Mouse (Mus musculus) retina, postnatal 7 days (tissue): ENCODE results near the gene Vwce.

Experiments used
- DNase-seq: peaks from one replicate; pipeline ENCODE4 v3.0.0-alpha.2; 2012; ENCODE audit warnings: low read depth, low spot score

Vwce gene

DNA sequence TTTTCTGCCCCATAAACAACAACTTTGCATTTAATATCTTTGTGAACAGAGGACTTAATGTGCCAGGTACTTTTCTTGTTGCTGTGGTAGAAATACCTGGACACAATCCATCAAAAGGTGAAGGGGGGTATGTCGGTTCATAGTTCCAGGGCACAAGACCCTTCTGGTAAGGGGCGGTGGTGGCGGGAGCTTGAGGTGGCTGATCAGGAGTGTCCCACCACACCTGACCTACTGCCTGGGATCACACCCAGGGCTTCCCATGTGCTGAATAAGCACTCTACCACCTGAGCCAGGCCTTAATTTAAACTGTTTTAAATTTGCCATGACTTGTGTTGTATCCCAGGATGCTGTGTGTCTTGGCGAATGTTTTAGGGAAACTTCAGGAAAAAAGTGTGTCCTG is 57.1 kb downstream of the Vwce start:
- DNase-seq = no peak

DNA sequence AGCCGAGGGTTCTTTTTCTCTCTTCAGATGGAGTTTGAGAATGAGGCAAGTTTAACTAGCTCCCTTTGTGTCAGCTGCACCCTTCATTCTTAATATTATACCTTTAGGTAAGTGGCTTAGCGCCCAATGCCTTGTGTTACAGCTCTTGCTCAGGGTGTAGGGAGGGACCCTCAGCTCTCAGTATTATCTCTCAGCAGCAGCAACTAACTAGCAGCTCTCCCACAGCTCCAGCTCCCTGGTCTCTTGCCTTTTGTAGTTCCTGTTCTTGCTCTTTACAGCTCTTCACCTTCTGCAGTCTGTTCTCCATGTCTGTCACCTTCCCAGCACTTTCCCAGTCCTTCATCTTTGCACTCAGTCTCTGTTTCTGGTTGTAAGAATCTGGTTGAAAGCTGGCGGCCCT is 57.6 kb downstream of the Vwce start:
- DNase-seq = no peak

DNA sequence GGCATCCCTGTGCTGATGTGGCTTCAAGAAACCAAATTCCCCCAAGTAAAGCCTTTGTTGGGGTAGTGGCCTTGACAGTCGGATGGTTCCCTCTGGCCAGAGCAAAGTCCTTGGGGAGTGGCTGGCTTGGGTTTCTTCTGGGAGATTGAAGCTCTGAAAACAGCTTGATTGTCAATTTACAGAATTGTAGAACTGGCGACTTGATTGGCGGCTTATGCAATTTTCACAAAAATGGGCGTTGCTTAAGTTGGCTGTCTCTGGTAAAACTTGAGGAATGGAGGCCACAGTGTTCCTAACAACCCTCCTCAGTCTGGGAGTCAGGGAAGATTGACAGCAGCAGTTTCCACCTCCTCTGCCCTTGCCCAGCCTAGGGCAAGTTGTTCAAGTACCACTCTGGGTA is 58.3 kb downstream of the Vwce start:
- DNase-seq = no peak

DNA sequence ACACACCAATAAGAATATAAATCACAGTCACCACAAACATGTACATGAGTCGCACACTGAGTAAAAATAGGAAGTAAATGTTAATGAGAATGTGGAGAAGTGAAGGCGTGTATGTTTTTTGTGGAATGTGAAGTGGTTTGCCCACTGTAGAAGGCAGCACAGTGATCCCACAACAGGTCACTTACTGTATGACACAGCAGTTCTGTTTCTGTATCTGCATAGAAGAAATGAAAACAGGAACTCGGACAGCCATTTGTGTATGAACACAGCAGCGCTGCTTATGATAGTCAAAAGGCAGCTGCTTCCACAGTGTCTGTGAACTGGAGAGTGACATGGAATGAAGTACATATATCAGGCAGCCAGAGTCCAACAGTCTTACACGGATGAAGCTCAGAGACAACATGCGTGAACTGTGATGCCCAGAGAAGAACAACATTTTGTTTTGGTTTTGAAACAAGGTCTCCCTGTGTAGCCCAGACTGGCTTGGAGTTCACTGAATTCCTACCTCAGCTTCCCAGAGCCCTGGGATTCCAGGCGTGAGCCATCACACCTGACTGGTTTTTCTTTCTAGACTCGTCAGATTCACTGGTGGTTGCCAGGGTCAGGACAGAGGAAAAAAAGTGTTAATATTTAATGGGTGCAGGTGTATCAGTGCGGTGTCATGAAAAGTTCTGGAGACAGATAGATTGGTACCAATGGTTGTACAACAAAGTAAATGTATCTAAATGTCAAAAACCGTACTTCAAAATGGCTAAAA is 60.1 kb downstream of the Vwce start:
- no peak for DNase-seq

DNA sequence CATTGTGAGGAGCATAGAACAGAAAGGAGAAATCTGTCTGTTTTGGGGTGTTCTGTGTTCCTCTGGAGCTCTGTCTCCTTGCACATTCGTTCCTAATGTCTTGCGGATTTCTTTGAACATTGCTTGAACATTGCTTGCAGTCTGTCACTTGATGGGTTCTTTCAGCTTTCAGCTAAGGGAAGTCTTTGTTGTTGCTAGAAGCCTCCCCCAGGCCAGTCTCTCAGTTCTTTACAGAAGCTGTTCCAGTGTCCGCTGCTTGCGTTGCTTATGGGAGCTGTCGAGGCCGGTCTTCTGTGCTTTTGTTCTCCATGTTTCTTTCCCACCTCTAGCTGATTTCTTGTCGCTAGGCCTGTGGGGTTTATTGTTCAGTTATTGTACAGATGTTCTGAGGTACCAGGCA is 61.8 kb downstream of the Vwce start:
- no peak for DNase-seq

DNA sequence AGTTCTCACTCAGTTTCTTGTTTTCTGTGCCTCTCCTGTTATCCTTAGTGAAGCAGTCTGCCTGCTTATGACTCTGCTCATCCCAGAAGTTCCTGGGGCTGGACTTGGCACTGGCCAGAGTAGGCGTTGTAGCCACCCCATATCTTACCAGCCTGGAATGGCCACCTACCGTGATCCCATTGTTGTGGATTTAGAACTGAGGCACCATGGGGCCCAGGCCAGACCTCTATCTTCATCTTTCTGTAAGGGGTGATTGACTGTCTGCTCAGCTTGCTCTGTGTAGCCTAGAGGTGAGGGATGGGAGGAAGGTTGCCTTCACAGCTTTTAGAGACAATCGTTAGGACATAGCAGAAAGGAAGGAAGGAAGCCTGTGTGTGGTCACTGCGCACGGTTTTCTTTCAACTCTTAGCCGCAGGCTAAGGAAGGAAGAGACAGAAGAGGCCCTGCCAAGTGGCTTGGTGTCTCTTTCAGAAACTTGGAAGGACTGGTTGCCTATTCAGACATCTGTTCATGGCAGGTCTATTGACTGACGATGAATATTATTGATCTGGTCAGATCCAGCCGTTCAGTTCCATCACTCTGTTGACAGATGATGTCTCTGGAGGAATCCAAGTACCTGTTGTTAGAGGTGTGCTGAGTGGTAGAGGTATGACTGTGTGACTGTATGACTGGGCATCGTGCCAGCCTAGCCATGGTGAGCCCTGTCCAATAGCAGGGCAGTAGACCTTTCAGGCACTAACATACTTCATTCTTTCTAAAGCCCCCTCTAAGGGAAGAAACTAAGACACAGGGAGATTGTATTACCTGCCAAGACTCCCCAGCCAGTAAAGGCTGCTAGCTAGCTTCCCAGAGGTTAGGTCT is 64.3 kb downstream of the Vwce start:
- no peak for DNase-seq

DNA sequence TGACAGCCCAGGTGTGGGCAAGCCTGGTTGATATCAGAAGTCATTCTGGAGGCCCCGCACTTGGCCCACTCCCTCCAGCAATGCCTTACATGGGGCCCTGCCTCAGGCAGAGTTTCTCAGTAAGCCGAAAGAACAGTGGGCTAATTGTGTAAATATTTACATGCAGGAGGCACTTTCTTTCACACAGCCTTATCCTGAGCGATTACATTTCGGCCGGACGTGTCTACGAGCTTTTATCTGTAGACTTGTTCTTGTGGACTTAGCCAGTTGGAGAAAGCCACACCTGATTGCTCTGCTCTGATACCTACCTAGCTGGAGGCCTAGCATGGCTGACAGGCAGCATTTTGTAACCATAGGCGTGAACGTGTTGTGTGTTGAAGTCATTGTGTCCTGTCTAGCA is 65.8 kb downstream of the Vwce start:
- no peak for DNase-seq

DNA sequence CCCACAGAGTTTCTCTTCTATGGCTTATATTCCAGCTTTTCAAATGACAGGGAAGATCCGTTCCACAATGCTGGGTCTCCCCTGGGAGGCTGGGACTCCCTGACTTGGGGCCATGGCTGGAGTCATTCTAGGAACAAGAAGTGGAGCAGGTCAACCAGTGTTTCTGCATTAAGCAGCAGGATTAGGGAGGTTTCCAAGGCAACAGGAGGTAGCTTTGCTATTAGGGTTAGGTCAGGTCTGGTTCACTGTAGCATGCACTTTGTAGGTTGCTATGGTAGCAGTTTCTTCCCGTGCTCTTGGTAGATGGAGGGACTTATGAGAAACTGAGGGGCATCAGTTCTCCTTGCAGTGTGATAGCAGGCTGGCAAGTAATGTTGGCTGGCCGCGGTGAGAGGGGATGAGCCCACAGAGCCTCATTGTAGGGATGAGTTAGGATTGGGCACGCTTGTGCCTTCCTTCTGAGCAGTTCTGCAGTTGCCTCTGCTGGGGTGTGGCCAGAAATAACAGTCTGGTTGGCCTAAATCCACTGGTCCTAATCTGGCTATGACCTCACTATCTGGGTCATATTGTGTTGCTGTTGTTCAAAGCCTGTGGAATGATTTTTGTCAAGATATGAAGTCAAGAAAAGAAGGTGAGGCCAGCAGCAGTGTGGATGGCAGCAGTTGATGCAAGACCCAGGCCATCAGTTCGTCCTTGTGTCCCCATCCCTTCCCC is 67.2 kb downstream of the Vwce start:
- DNase-seq = peak; percentile 42

DNA sequence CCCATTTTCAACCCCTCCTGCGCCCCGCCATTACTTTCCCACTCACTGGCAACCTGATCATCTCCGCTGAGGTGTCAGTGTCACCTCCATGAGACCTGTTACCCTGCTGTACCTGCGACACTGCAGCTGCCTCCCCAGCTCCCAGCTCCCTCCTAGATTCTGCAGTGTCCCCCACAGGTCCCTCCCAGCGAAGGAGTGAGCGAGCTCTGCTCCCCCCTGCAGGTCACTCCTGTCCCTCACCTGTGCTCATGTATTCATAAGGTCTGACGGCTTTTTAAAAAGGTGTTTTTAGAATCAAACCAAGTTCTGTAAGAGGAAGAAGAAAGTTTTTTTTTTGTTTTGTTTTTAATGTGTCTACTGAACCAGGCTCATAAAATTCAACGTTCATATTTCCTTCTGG is 68.1 kb downstream of the Vwce start:
- DNase-seq = no peak

DNA sequence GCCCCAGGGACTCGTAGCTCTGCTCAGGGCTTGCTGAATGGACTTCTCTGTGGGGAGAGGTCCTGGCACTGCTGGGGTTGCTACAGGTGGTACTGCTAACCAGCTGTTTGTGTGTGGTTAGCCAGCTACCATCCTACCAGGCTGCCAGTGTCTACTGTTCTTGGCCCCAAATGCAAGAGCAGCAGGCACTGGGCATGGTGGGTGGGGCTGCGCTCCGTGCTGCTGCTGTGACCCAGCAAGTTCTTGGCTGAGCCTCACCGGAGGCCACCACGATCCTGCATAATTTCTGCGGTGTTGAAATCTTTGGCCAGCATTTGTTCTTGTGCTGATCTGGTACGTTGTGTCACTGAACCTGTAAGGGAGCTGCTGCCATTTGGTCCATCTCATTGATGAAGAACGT is 69.5 kb downstream of the Vwce start:
- DNase-seq = no peak

DNA sequence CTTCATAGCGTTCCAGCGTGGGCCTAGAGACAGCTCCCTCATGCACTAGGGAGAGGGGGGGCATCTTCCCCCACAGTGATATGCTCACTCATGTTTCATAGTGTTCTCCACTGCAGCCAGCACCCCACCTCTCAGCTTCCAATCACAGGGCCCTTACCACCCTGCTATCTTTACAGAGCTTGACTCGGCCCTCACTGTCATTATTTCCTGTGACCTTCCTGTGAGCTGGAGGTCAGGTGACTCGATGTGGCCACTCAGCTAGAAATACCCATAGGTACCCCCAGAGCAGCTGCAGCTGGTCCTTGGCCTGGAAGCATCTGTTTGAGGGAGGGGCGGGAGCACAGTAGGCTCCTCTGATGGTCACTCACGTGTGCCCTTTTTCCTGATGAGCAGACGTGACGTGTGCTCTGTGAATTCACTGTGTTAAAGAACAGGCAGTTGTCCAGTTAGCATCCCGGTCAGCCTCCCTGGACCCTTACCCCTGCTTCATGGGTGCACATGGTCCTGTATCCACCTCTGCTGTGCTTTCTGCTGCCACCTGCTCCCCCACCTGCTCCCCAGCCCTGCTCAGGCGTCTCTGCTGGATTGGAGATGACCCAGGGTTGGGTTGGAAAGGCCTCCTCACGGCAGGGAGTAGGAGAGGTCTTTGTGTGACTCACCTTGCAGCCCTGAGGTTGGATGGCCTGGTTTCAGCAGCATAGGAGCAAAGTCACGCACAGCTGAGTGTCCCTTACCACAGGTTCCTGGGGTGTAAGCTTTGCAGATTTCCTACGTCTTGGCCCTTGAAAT is 73.3 kb downstream of the Vwce start:
- DNase-seq = no peak

DNA sequence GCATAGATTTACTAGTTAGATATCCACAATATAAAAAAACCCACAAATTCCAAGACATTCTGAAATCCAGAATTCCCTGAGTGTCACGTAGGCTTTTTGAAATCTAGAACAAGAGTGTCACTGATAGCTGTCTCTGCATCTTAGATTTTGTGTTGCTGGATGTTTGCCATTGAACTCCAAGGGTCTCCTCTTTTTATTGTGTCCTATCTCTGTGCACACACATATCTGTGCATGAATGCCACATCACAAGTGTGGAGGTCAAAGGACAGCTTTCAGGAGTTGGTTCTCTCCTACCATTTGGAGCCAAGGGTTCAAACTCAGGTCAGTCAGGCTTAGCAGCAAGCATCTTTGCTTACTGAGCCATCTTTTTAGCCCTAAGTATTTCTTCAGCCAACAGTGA is 73.9 kb downstream of the Vwce start:
- DNase-seq = no peak

DNA sequence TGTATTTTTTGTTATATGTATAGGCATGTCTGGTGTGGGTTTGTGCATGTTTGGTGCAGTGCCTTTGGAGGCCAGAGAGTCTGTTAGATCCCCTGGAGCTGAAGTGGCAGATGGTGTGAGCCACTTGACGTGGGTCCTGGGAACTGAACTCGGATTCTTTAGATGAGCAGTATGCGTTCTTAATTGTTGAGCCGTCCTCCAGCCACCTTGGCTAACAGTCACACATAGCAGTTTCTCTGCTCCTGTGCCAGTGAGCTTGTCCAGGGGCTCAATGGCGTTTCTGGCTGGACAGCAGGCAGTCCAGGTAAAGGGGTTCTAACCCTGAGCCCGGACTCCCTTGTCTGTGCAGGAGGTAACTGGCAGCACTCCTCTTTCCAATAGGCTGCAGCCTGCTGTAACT is 74.9 kb downstream of the Vwce start:
- no peak for DNase-seq

DNA sequence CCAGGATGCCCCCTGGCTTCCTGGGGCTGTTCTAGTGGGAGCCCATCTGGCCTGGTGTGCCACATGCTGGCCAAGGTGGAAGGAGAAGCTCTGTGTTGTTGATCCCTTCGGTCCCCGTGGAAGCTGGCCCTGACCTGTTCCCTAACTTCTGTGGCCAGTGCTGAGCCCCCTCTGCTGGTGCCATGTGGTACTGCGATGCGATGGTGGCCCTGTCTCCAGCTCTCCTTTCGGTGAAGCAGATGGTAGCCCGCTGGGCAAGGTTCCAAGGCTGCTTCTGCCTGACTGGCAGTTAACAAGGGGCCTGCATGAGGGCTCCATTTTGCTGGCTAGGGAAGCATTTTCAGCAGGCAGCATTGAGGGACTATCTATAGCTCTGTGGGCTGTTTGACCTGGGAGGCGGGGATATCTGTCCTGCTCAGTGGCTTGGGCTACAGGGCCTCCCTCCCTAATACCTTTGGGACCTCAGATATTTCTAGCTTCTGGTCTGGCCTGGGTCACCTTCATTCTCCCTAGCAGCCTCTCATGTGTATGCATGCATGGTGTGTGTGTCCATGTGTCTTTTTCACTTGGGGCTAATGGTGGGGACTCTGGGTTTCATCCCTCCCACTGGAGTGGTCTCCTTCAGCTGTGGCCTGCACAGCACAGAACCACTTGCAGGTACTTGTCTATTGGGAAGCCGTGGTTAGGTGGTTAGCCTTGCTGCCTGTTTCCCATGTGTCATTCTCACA is 75.5 kb downstream of the Vwce start:
- DNase-seq = peak; percentile 97

DNA sequence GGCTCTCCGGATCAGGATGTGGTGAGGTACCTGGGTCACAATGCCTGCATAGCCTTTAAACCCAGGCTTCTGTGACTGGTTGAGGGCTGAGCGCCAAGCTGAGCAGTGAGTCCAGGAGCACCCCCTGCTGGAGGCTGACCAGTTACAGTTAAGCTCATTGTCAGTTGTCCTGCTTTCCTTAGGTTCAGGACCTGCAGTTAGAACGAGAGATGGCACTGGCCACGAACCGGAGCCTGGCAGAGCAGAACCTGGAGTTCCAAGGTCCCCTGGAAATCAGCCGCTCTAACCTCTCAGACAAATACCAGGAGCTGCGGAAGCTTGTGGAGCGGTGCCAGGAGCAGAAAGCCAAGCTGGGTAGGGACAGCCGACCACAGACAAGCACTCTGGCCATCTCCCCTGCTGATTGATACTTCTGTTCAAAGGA is 76.1 kb downstream of the Vwce start:
- peak; percentile 71 for DNase-seq

DNA sequence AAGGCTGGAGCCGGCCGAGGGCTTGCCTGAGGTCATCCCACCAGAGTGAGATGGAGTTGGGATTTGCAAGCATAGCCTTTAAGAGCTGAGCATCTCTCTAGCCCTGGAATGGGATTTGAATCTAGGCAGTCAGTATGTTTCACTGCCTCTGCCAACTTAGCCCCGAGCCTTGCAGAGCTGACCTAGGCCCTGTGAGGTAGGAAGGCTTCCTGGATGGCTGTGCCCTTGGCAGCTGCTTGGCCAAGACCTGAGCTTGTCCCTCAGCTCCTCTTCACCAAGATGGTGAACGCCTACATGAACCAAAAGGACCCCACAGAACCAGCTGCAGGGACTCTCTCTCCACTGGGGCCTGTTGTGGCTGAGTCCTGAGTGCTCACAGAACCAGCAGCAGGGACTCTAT is 76.7 kb downstream of the Vwce start:
- DNase-seq = no peak

DNA sequence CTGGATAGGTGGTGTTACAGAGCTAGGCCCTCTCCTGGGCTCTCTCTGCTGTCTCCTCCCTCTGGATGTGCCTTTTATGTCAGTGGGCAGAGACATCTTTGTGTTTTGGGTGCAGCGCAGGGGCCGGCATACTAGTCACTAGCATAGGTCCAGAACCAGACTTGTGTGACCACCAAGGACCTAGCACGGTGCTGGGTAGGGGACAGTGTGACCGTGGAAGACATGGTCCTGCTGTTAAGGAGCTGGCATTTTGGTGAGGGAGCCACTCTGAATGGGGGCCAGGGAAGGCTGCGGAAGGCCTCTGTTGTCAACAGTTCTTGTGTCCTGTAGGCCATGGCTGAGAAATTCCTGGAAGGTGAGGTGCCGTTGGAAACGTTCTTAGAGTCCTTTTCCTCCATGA is 78.2 kb downstream of the Vwce start:
- DNase-seq = no peak

DNA sequence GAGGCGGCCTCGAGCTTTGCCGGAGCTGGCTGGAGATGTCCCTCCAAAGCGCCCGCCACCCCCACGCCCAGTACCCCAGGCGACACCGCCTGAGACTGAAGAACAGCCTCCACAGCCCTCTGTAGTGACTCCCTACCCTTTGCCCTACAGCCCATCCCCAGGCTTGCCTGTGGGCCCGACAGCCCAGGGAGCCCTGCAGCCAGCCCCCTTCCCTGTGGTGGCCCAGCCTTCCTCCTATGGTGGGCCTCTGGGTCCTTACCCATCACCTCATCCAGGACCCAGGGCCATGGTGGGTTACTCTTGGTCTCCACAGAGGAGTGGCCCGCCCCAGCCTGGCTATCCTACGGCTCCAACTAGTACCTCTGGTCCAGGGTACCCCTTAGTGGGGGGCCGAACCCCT is 78.6 kb downstream of the Vwce start:
- DNase-seq = no peak

DNA sequence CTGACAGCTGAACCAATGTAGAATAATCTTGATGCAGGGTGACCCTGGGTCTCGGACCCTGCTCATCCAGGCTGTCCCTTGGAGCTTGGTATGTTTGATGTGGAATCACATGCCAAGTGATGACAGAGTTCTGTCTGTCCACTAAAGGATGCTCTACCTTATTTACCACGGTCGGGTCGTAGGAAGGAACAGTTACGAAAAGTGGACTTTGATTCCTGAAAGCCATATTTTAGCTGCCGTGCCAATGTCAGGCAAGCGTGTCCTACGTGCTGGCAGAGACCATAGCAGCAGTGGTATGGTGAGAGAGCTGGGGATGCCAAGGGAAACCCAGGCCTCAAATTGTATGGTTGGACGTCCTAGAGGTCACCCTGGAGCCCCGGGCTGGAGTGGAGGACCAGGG is 79.5 kb downstream of the Vwce start:
- DNase-seq = no peak

DNA sequence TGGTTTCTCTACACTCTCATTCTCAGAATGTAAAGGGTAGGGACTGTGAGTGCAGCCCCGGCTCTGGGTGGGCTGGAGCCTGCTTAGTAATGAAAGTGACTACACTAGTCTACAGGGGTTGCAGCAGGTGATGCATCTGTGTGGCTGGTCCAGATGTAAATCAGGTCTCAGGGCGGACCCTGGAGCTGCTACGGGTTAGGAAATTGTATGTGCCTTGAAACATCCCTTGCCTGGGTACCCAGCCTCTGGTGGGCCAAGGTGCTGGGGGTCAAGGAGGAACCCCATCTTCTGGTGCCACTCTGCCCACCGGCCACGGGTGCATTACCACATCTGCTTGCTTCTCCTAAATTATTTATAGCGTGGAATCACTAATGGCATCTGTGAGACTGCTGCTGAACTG is 80.2 kb downstream of the Vwce start:
- no peak for DNase-seq
